Mouse (Mus musculus): Measurements from ENCODE around the gene Traip. TPM values are rescaled to one million over a fixed set of nuclear protein-coding genes. Genes with fewer than 3 reads are reported as not detected.
A peak's percentile ranks its signal among the peaks of the same experiment; 100 is the strongest.

Traip gene
- polyA plus RNA-seq, 1 experiment from 2014 or later = 3.2 TPM

DNA sequence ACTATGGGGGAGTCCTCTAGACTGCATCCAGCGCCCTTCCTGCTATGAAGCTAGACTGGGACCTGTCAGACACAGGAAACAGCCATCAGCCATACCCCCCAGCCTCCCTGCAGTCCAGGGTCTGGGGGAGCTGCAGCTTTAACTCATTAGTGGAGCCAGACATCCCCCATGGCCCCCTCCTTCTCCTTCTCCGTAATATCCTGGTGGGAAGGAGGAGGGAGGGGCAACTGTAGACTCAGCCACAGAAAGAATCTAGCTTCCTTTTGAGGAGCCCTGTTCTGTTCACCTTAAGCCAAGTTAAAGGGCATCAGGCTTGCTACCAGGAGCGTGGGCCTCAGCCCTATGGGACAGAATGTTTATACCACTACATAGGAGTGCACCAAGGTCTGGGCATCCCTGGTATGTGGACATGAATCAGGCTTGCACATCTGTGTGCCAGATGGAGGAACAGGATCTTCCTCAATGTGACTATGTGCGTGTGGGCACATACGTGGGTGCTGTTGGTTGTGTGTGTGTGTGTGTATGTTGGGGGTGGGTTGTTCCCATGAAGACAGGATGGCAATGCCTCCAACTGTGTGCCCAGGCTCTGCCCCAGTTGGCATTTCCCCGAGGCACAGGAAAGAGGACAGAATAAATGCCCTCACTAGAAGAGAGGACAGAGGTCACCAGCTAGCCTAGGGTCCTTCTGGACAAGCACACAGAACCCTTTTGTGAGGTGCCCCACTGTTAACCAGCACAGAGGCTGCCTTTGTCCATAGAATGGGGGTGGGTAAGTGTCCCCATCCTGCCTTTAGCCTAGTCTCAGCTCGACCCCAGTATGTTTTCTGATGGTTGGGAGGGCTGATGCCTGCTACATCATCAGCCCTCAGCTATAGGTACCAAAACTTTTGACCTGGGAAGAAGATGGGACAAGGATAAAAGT is 32.0 kb downstream of the Traip start:
- H3K27me3 ChIP-seq (replicated peaks; ENCODE audit: control insufficient read depth, insufficient read depth, low read length) = no peaks in the 10 kb centered on the region

DNA sequence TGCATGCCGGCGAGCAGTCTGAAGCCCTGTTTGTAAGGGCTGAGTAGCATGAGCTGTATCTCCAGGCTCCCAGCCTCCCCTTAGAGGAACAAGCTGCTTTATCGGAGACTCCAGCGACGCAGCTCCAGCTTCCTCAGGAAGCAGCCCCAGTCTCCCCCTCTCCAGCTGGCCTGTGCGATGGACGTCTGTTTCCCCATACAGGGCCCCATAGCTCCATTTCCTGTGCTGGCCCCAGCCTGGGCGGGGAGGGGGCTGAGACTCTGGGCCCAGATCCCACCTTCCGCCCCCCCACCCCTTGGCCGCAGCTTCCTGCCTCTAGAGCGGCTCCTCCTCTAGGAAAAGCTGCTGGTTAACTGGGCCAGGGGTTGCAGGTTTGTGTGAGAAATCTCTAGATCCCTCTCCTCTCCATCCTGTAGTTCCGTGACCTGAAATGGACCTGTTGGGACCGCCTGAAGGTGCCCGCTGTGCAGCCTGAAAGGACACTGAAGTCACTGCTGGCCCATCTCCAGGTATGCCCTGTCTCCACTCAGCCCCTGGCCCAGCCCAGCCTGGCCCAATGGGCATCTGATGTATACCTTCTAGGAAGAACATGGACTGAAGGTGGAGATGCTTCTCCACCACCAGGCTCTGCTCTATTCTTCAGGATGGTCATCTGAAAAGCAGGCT is 32.9 kb downstream of the Traip start, which contains the start of gene Gm20661:
Gene Gm20661 (plus strand): TSS at position 378 of the 666 bp plus-strand sequence.
- no peak for TF ChIP-seq CTCF (IDR thresholded peaks at IDR 0.05; ENCODE audit: low read depth)
- no peaks in the 10 kb centered on the region for H3K9me3 ChIP-seq (ENCODE audit: control insufficient read depth)
- peak within 1 kb of the TSS; percentile 89 for H3K27ac ChIP-seq (ENCODE audit: low read depth, low read length)
- no peaks in the 10 kb centered on the region for H3K27me3 ChIP-seq (replicated peaks; ENCODE audit: control insufficient read depth, insufficient read depth, low read length)
- H3K4me3 ChIP-seq (ENCODE audit: low read depth, low read length) = peak within 1 kb of the TSS; percentile 29
- H3K36me3 ChIP-seq (ENCODE audit: control insufficient read depth, insufficient read depth) = peaks cover 35% of the 10 kb centered on the region
- H3K9ac ChIP-seq (ENCODE audit: low read depth, low read length) = 0 out of 2 replicates have a peak within 1 kb of the TSS, but pooled peaks have one; percentile 4
- 43% methylated on average over 14 of the region's 14 CpGs for WGBS
- peak within 1 kb of the TSS; percentile 84 for H3K4me2 ChIP-seq (replicated peaks; ENCODE audit: low read depth)
- peak; percentile 41; the same call in 1 of the 2 replicates for ATAC-seq
- H3K4me1 ChIP-seq (replicated peaks; ENCODE audit: control insufficient read depth, insufficient read depth, low read length) = 0 out of 2 replicates have a peak, but pooled peaks cover 2% of the 10 kb centered on the region

More for the DNA sequence above, 32.0 kb downstream of the Traip start:
- Histone ChIP-seq H3K4me1 (replicated peaks; ENCODE audit: control insufficient read depth, insufficient read depth, low read length) (0 out of 2 replicates have a peak, but pooled peaks cover 2% of the 10 kb centered on the region), H3K27ac (ENCODE audit: low read depth, low read length) (peak overlapping the region; percentile 89), H3K4me2 (replicated peaks; ENCODE audit: low read depth) (peak overlapping the region; percentile 84), H3K9me3 (ENCODE audit: control insufficient read depth) (no peaks in the 10 kb centered on the region), H3K4me3 (ENCODE audit: low read depth, low read length) (no peak overlapping the region), H3K9ac (ENCODE audit: low read depth, low read length) (no peak overlapping the region), H3K36me3 (ENCODE audit: control insufficient read depth, insufficient read depth) (peaks cover 43% of the 10 kb centered on the region)
- 49% methylated on average over 7 of the region's 7 CpGs for WGBS
- no peak for TF ChIP-seq CTCF (IDR thresholded peaks at IDR 0.05; ENCODE audit: low read depth)
- no peak for ATAC-seq

DNA sequence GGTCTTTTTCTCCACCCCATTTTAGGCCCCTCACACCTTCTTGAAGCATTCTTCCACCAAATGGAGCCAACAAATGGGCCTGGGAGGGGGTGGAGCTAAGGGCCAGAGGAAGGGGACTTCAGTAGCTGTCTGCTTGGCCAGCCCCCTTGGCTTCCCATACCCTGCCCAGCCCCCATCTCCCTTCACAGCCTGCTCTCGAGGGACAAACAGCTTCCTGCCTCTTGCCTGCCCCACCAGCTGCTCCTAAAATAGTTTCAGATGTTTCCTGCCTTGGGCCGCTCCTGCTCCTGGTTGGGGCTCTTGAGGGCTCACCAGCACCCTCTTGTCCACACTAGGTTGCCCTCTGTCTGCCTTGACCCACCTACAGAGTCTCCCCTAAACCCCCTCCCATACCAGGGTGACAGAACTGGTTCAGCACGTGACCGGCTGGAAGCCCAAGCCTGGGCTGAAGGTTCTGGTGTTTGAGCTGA is 33.5 kb downstream of the Traip start:
- Histone ChIP-seq H3K36me3 (ENCODE audit: control insufficient read depth, insufficient read depth) (peaks cover 30% of the 10 kb centered on the region), H3K9ac (ENCODE audit: low read depth, low read length) (0 out of 2 replicates have a peak overlapping the region, but pooled peaks have one; percentile 4), H3K4me2 (replicated peaks; ENCODE audit: low read depth) (peak overlapping the region; percentile 84), H3K4me1 (replicated peaks; ENCODE audit: control insufficient read depth, insufficient read depth, low read length) (0 out of 2 replicates have a peak, but pooled peaks cover 2% of the 10 kb centered on the region), H3K4me3 (ENCODE audit: low read depth, low read length) (peak overlapping the region; percentile 29; the same call in 1 of the 2 replicates), H3K27me3 (replicated peaks; ENCODE audit: control insufficient read depth, insufficient read depth, low read length) (no peaks in the 10 kb centered on the region), H3K9me3 (ENCODE audit: control insufficient read depth) (no peaks in the 10 kb centered on the region), H3K27ac (ENCODE audit: low read depth, low read length) (peak overlapping the region; percentile 89)
- no peak for TF ChIP-seq CTCF (IDR thresholded peaks at IDR 0.05; ENCODE audit: low read depth)
- 35% methylated on average over 4 of the region's 4 CpGs for WGBS
- ATAC-seq = no peak

DNA sequence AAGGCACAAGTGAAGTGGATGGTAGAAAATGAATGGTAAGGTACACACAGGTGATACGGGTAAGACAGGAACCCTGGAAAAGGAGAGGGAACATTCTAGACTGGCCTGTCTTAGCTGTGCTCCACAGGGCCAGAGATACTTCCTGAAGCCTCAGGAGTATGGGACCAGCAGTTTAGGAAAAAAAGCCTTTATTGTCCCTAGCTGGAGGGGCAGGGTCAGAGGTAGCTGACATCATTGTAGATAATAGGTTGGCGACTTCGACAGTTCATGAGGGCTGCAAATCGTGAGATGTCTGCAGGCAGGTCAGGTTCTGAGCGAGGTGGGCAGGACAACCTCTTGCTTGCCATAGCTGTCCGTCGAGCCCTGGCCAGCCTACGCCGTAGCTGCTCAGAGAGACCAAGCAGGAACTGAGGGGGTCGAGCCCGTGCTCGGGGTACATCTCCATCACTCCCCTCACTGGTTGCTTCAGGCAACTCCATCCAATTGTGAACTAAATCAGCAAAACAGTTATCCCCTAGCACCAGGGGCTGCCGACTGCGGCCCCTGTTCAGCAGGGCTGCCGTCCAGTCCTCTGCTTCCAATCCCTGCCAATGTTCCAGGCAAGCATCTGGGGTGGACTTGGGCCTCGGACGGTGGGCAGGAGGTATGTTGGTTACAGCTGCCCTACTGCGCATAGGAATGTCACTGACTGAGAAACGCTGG is 34.3 kb downstream of the Traip start:
- Histone ChIP-seq H3K9me3 (ENCODE audit: control insufficient read depth) (no peaks in the 10 kb centered on the region), H3K4me1 (replicated peaks; ENCODE audit: control insufficient read depth, insufficient read depth, low read length) (0 out of 2 replicates have a peak, but pooled peaks cover 2% of the 10 kb centered on the region), H3K4me3 (ENCODE audit: low read depth, low read length) (peak overlapping the region; percentile 61), H3K27ac (ENCODE audit: low read depth, low read length) (peak overlapping the region; percentile 89), H3K9ac (ENCODE audit: low read depth, low read length) (peak overlapping the region; percentile 50), H3K27me3 (replicated peaks; ENCODE audit: control insufficient read depth, insufficient read depth, low read length) (no peaks in the 10 kb centered on the region), H3K4me2 (replicated peaks; ENCODE audit: low read depth) (peak overlapping the region; percentile 84), H3K36me3 (ENCODE audit: control insufficient read depth, insufficient read depth) (peaks cover 23% of the 10 kb centered on the region)
- 54% methylated on average over 19 of the region's 19 CpGs for WGBS
- TF ChIP-seq CTCF (IDR thresholded peaks at IDR 0.05; ENCODE audit: low read depth) = no peak
- no peak for ATAC-seq

DNA sequence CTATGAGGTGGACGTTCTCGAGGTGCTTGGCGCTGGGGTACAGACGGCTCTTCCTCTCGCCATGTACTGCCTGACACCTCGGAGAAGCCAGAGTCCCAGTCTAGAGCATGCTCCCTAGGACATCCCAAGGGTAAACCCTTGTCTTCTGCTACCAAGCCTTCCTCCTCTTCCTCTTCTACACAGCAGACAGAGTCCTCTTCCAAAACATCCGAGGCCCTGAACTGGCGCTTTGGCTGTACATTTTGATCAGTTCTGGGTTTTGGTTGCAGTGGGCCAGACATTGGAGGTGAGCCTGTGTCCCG is 34.8 kb downstream of the Traip start:
- H3K4me1 ChIP-seq (replicated peaks; ENCODE audit: control insufficient read depth, insufficient read depth, low read length) = 0 out of 2 replicates have a peak, but pooled peaks cover 2% of the 10 kb centered on the region
- no peak for ATAC-seq
- peaks cover 18% of the 10 kb centered on the region for H3K36me3 ChIP-seq (ENCODE audit: control insufficient read depth, insufficient read depth)
- 54% methylated on average over 9 of the region's 9 CpGs for WGBS
- H3K4me2 ChIP-seq (replicated peaks; ENCODE audit: low read depth) = peak overlapping the region; percentile 84
- peak overlapping the region; percentile 61 for H3K4me3 ChIP-seq (ENCODE audit: low read depth, low read length)
- no peak for TF ChIP-seq CTCF (IDR thresholded peaks at IDR 0.05; ENCODE audit: low read depth)
- H3K27me3 ChIP-seq (replicated peaks; ENCODE audit: control insufficient read depth, insufficient read depth, low read length) = no peaks in the 10 kb centered on the region
- H3K27ac ChIP-seq (ENCODE audit: low read depth, low read length) = peak overlapping the region; percentile 75; the same call in 1 of the 2 replicates
- H3K9ac ChIP-seq (ENCODE audit: low read depth, low read length) = peak overlapping the region; percentile 50; the same call in 1 of the 2 replicates
- no peaks in the 10 kb centered on the region for H3K9me3 ChIP-seq (ENCODE audit: control insufficient read depth)
